Mouse (Mus musculus) frontal cortex, postnatal 10 days (tissue): Measurements from ENCODE around the gene Timmdc1.

Experiments
- DNase-seq, 2 experiments: peaks; one replicate each; pipeline ENCODE4 v3.0.0; 2022; ENCODE audit warnings: low spot score in 2 of 2, mixed read lengths in 1 of 2

Gene Timmdc1

GRCm38 (mm10) chr16:38522129-38523084 lies at the start of gene Timmdc1:
Timmdc1 (minus strand) TSS chr16:38522663.
- DNase-seq: peak; percentile 94 to 95

DNA sequence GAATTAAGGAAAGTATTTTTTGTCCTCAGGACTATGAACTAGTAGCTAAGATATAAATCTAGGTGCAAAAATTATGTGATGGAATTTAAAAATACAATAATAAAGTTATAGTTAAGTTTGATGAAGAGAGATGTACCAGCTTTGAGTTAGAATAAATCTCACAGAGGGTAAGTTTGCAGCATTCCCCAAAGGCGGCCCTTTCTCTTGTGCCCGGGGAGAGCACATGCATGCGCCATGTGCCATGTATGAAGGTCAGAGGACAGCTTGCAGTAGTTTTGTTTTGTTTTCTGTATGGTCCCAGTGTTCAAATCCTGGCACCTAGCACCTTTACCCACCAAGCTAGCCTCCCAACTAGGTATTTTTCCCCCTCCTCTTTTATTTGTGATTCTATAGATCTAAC lies 49.0 kb upstream of the Timmdc1 start:
- no peak for DNase-seq

DNA sequence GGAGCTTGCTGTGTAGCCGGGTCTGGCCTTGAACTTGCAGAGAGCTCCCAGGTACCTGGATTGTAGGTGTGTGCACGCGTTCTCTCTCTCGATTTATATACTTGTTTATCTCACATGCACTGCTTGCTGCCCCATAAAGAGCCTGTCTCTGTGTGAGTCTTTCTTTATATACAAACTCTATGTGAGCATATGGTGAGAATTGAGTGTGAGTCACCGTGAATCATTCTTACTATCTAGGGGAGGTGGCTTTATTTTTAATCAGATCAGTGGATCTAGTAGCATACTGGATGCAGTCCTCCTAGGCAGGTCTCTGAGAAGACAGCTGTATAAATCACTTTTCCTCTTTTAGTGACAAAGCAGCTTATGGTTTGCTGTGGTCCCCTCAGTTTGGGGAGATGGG lies 45.7 kb upstream of the Timmdc1 start:
- DNase-seq: no peak

DNA sequence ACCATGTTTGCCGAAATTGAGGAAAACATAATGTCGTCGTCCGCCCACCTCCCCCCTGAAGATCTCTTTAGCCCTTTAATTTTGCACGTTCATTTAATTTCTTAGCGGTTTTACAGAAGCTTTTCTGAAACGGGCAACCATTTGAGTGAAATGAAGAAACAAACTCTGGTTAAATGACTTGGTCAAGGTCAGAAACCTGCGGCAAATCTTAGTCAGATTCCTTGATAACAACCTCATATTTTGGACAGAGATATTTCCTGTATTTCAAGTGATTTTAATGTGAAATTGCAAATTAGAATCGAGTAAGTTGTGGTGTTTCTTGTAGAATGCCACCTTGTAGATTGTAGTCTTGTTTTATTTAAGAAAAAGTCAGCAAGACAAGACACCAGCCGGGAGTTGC lies 41.1 kb upstream of the Timmdc1 start:
- no peak for DNase-seq

GRCm38 (mm10) chr16:38562968-38563327 lies 40.5 kb upstream of the Timmdc1 start:
- no peak for DNase-seq

- DNase-seq: peak; percentile 90 to 95
These were observed 39.9 kb upstream of the Timmdc1 start for GRCm38 (mm10) chr16:38562131-38562967.

GRCm38 (mm10) chr16:38558221-38558748 lies 35.8 kb upstream of the Timmdc1 start, which contains the start of gene Tmem39a:
Tmem39a (plus strand) TSS chr16:38558698.
- no peak for DNase-seq

DNA sequence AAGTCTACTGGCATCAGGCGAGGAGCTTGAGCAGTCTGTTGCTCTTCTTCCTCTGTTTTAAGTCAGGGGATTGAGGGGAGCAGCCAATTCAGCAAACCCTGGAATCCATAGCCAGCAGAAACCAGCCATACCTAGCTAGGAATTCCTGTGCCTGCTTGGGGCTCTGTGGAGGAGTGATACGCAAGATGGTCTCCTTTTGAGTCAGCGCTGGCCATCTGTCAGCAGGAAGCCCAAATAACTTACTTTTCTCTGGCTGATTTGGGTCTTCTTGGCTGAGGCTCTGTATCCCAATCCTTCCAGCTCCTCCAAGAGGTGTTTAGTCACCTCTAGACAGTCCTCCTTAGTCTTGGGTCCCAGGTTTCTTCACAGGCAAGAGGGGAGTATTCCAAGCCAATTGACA lies 33.5 kb upstream of the Timmdc1 start:
- DNase-seq: no peak

GRCm38 (mm10) chr16:38549479-38550396 lies 27.3 kb upstream of the Timmdc1 start, which contains the start of gene Poglut1:
Poglut1 (minus strand) TSS chr16:38550258.
- DNase-seq: peak; percentile 68 to 84

- no peak for DNase-seq
These were observed 25.5 kb upstream of the Timmdc1 start for GRCm38 (mm10) chr16:38548000-38548399.

DNA sequence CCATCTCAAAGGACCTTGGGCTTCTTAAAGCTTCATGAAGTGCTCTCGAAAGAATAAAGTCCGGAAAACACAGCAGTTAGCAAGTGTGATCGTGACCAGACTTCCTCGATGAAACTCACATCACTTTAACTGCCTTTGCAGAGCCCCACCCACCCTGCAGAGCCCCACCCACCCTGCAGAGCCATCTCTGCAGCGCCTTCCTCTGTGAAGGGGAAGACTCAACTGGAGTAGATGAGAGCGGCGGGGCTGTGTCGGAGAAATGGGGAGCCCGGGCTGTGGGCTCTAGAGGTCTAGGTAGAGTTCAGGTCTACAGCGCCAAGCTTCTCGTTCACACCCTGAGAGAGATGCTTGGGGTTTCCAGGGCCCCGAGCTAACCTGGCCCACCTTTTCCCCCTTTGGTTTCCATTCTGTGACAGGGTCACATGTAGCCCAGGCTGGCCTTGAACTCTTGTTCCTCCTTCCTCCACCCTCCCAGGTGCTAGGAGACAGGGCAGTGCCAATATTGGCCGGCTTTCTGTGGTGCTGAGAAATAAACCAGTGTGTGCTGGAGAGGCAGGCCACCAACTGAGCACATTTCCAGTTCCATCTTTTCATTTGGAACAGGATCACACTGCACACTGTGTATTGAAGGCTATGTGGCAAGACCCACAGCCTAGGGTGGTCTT lies 16.4 kb upstream of the Timmdc1 start:
- DNase-seq: no peak

DNA sequence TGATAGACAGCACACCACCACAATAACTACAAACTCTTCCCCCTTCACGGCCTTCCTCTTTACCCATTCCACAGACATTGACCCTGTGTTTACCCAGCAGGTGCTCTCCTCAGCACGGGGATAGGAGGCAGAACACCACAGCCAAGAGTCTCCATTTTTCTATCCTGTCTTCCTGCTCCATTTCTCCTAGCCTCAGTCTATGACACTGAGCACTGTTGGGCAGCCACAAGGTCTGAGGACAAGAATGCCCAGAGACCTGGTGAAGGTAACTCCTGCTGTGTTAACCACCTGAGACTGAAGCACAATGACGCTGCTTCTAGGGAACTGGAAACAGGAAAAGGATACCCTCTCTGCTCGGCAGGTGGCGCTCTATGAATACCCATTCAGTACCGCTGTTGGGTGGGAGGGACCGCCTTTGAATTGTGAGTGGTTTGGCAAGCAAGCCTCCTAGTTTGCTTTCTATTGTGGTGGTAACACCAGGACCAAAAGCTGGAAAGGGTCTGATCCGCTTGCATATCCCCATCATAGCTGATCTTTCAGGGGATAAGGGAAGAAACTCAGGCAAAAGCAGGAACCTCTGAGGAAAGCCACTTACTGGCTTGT lies 14.2 kb upstream of the Timmdc1 start:
- peak; percentile 45 to 59 for DNase-seq

- DNase-seq: no peak
These were observed 3.8 kb upstream of the Timmdc1 start for GRCm38 (mm10) chr16:38526264-38526663.

DNA sequence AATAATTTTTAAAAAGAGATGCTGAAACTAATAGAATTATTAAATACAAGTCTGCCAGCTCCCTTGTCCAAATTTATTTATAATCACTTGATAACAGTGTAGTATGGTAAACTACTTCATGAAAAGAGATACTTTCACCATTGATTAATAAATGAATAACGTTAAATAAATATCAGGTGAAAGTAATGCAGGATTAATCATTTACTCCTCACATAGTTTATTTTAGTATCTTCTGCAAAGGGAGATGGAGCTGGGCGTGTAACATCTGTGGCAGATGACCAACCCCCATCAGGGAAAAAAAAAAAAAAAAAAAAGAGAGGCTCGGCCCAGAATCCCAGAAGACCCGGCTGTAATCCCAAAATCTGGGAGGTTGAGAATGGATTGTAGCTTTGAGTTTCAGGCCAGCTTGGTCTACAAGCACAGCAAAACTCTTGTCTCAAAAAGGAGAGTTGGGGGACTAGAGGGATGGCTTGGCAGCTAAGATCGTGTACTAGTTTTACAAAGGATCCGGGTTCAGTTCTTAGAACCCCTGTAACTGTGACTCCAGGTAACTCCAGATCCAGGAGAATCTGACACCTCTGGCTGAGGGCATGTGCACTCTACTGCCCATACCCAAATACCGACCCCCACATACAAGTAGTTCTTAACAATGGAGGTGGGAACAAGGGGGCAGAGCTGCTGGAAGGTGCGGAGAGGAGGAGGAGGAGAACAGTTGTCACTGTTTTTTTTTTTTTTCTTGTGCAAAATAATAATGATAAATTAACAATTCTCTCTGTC lies 1.1 kb downstream of the Timmdc1 start:
- no peak for DNase-seq

DNA sequence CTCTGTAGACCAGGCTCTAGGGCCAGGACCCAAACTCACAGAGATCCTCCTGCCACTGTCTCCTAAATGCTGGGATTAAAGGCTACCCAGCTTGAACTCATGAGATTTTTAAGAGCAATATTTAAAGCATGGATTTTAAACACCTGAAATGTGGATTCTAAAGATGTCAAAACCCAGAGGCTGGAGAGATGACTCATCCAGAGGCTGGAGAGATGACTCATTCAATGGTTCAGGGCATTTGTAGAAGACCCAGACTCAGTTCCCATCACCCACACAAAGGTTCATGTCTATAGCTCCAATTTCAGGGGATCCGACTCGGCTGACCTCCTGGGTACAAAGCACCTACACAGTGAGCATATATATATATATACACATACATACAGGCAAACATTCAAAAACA lies 3.3 kb downstream of the Timmdc1 start:
- no peak for DNase-seq

DNA sequence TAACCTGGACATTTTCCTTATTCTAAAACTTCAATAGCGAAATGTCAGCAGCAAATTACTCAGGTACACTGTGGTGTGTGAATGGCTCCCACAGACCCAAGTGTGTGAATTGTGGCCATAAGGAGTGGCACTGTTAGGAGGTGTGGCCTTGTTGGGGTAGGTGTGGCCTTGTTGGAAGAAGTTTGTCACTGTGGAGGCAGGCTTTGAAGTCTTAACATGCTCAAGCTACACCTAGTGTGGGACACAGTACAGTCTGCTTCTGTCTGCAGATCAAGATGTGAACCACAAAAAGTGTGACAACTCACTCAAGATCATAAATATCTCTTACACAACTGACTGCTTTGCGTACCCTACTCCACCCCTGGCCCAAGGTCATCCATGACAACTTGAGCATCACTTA lies 11.6 kb downstream of the Timmdc1 start:
- DNase-seq: no peak

GRCm38 (mm10) chr16:38506041-38506634 lies 16.3 kb downstream of the Timmdc1 start:
- DNase-seq: peak in 1 of 2 experiments; percentile 60

GRCm38 (mm10) chr16:38503528-38503927 lies 18.9 kb downstream of the Timmdc1 start:
- DNase-seq: no peak

- DNase-seq: no peak
These were observed 20.0 kb downstream of the Timmdc1 start for GRCm38 (mm10) chr16:38502469-38502868.
